Mouse (Mus musculus) ES-E14 (cell line): ENCODE measurements at regions not wholly inside any gene's neighbourhood (a gene's known extent, or its start where the extent isn't known, plus 50 kb on each side); places are given as distances from the start of the nearest gene placed in this dataset.

Source experiments
- CHD2 ChIP-seq: IDR thresholded peaks from 2 replicates; pipeline ENCODE4 v1.6.1; 2014; ENCODE audit warnings: mild to moderate bottlenecking, low read depth, low read length, inconsistent platforms
- HCFC1 ChIP-seq: IDR thresholded peaks from 2 replicates; pipeline ENCODE4 v1.6.1; 2012; ENCODE audit warnings: low read length, inconsistent platforms, borderline replicate concordance; ENCODE audit not compliant: insufficient read depth
- MAFK ChIP-seq: IDR thresholded peaks from 2 replicates; pipeline ENCODE4 v1.6.1; 2014; ENCODE audit warnings: mild to moderate bottlenecking, low read depth, low read length, inconsistent platforms; ENCODE audit not compliant: insufficient read depth
- ZC3H11A ChIP-seq: IDR thresholded peaks from 2 replicates; pipeline ENCODE4 v1.6.1; 2012; ENCODE audit warnings: low read depth, mild to moderate bottlenecking, inconsistent platforms, low read length, borderline replicate concordance
- ZNF384 ChIP-seq: IDR thresholded peaks from 2 replicates; pipeline ENCODE4 v1.6.1; 2012; ENCODE audit warnings: low read depth, low read length, inconsistent platforms

- no peak for TF ChIP-seq HCFC1
- TF ChIP-seq ZC3H11A = no peak
- no peak for TF ChIP-seq MAFK
- TF ChIP-seq CHD2 = no peak
- TF ChIP-seq ZNF384 = no peak
These were observed 77.4 kb upstream of the Ttc34 start for GRCm38 (mm10) chr4:154759881-154760280.
